ENCODE assay signal across 8 mouse cellular contexts in genomic region chr9:58330293-58330692, GRCm38 (mm10). TPM values are rescaled to one million over a fixed set of nuclear protein-coding genes. Genes with fewer than 3 reads are reported as not detected.
DNase-seq lines count a peak whose midpoint lies in the region; ATAC-seq lines count a peak whose summit lies in the region.

No protein-coding gene starts in this region.

- no peak overlapping the region for H3K4me2 ChIP-seq in embryonic facial prominence, embryonic 14.5 days (ENCODE audit: low read depth, low read length)
- no peak overlapping the region for H3K4me2 ChIP-seq in midbrain, embryonic 15.5 days

- H3K4me3 ChIP-seq in embryonic facial prominence, embryonic 14.5 days (ENCODE audit: low read depth, low read length), result no peak overlapping the region
- no peak overlapping the region for H3K4me3 ChIP-seq in midbrain, embryonic 15.5 days

- H3K36me3 ChIP-seq in embryonic facial prominence, embryonic 14.5 days (ENCODE audit: control insufficient read depth, insufficient read depth, low read length), result no peaks in the 10 kb centered on the region
- H3K36me3 ChIP-seq in midbrain, embryonic 15.5 days (replicated peaks), result no peaks in the 10 kb centered on the region

- 0 out of 2 replicates have a peak, but pooled peaks cover 4% of the 10 kb centered on the region for H3K9me3 ChIP-seq in embryonic facial prominence, embryonic 14.5 days (ENCODE audit: control insufficient read depth, low read length)
- no peaks in the 10 kb centered on the region for H3K9me3 ChIP-seq in midbrain, embryonic 15.5 days

- H3K4me1 ChIP-seq in embryonic facial prominence, embryonic 14.5 days (ENCODE audit: control insufficient read depth, insufficient read depth, low read length), result no peaks in the 10 kb centered on the region
- peaks cover 14% of the 10 kb centered on the region for H3K4me1 ChIP-seq in midbrain, embryonic 15.5 days

- peak; percentile 75 for DNase-seq in kidney, postnatal 10 days
- no peak for DNase-seq in kidney, adult 8-10 months
- peak; percentile 64 for DNase-seq in adipocyte (ENCODE audit: low spot score)
- peak; percentile 79 for DNase-seq in embryonic facial prominence, embryonic 14.5 days (ENCODE audit: low spot score)
- peak; percentile 73 for DNase-seq in layer of hippocampus, adult 9-11 months
- no peak for DNase-seq in spleen, postnatal 14 days (ENCODE audit: low spot score in 2 of 2)
- no peak for DNase-seq in natural killer cell, adult 2 months (ENCODE audit: low spot score in 2 of 2)

- no peak overlapping the region for H3K27ac ChIP-seq in embryonic facial prominence, embryonic 14.5 days (replicated peaks; ENCODE audit: low read depth, low read length)
- H3K27ac ChIP-seq in midbrain, embryonic 15.5 days, result no peak overlapping the region

- peak; percentile 79; the same call in 1 of the 2 replicates for ATAC-seq in embryonic facial prominence, embryonic 14.5 days (ENCODE audit: low read depth)
- peak; percentile 84 for ATAC-seq in midbrain, embryonic 15.5 days (replicated peaks)

- WGBS in embryonic facial prominence, embryonic 14.5 days, result 23% methylated on average over 5 of the region's 5 CpGs
- WGBS in midbrain, embryonic 15.5 days, result 25% methylated on average over 5 of the region's 5 CpGs

- no peak overlapping the region for H3K9ac ChIP-seq in embryonic facial prominence, embryonic 14.5 days (ENCODE audit: low read depth, low read length)
- no peak overlapping the region for H3K9ac ChIP-seq in midbrain, embryonic 15.5 days

- H3K27me3 ChIP-seq in embryonic facial prominence, embryonic 14.5 days (replicated peaks; ENCODE audit: control insufficient read depth, insufficient read depth, low read length), result no peaks in the 10 kb centered on the region
- H3K27me3 ChIP-seq in midbrain, embryonic 15.5 days (replicated peaks), result no peaks in the 10 kb centered on the region

RNA-seq across cellular contexts. Expression of gene Loxl1, which starts 17.3 kb away (rescaled TPM):
- polyA plus RNA-seq in embryonic facial prominence, embryonic 14.5 days (2014; fragmentation: Nextera tagmentation; extraction: Ambion mirVana), result 68.7 and 74.1 TPM in 2 replicates
- 6.0 and 7.2 TPM in 2 replicates for polyA plus RNA-seq in midbrain, embryonic 15.5 days (2015; fragmentation: Nextera tagmentation; extraction: Ambion mirVana)

RNA-seq across cellular contexts. Expression of gene Tbc1d21, which starts 40.0 kb away (rescaled TPM):
- polyA plus RNA-seq in embryonic facial prominence, embryonic 14.5 days (2014; fragmentation: Nextera tagmentation; extraction: Ambion mirVana), result 0.13 TPM in 1 of 2 replicates, not detected in the other
- polyA plus RNA-seq in midbrain, embryonic 15.5 days (2015; fragmentation: Nextera tagmentation; extraction: Ambion mirVana), result not detected in 2 replicates

Comparison
In these comparisons a context has a peak if more than half of its experiments do, and no peak if none do; other contexts are left out.
1. DNase-seq: peak in kidney, postnatal 10 days (single experiment), adipocyte (single experiment), embryonic facial prominence, embryonic 14.5 days (single experiment) and layer of hippocampus, adult 9-11 months (single experiment); none in kidney, adult 8-10 months (0 of 2), spleen, postnatal 14 days (0 of 2) and natural killer cell, adult 2 months (0 of 2).